Mouse (Mus musculus): ENCODE measurements around the gene Uqcr10.

DNA sequence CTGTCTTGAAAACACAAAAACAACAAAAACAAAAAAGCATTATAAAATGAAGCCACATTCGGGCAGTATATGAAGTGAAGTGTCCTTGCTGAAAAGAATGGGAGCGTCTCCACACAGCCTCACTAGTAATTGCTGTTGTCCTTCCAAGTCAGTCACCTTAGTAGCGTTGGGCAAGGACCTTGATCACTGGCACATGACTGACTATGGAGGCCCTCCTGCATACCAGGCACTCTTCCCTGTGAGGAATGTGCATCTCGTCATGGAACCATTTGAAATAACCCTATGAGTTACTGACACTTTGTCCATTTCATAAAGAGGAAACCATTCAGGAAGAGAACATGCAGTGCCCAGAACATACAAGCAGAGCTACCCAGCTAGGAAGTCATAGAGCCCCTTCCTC lies 32.4 kb downstream of the Uqcr10 start:
- TF ChIP-seq CTCF (conservative IDR thresholded peaks at IDR 0.05; ENCODE audit: low read length) (no peak), POU5F1 (IDR thresholded peaks at IDR 0.05; ENCODE audit: borderline replicate concordance, low read length) (no peak), NANOG (IDR thresholded peaks at IDR 0.05; ENCODE audit: borderline replicate concordance, low read length) (no peak)
